Mouse (Mus musculus): ENCODE results near the gene Ddx6. TPM values are rescaled to one million over a fixed set of nuclear protein-coding genes. Genes with fewer than 3 reads are reported as not detected.
A peak's percentile ranks its signal among the peaks of the same experiment; 100 is the strongest.

The Ddx6 gene
- polyA plus RNA-seq, 1 experiment: 29.9 TPM

DNA sequence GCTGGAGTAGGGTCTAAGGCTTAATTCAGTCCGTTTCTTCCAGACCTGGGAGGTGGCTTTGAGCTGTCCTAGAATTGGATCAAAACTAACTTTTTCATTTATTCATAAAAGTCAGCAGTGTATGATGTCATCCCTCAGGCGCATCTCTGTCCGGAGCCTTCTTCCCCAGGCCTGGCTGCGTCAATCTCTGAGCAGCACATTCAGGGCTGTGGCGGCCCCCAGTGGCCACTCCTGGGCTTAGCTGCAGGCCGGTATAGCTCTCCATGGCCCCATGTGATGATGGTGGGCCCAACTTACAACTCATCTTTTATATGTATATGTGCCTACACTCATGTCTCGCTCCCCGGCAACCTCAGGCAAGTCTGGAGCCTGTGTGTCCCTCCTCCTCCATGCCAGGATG, 47.3 kb downstream of the Ddx6 start:
- H3K27me3 ChIP-seq (ENCODE audit: control insufficient read depth, insufficient read depth, insufficient read length): no peaks in the 10 kb centered on the region
- H3K79me3 ChIP-seq (ENCODE audit: low read depth): no peaks in the 10 kb centered on the region
- TF ChIP-seq FOSL1 (IDR thresholded peaks at IDR 0.05; ENCODE audit: insufficient read depth, low read length, poor library complexity, severe bottlenecking): no peak
- no peak for TF ChIP-seq MYOG (IDR thresholded peaks at IDR 0.05; ENCODE audit: control insufficient read depth, extremely low read depth, insufficient read length)
- TF ChIP-seq MYOD1 (IDR thresholded peaks at IDR 0.05; ENCODE audit: control insufficient read depth, insufficient read length, low read depth): no peak
- peak; percentile 91 for TF ChIP-seq CTCF (IDR thresholded peaks at IDR 0.05; ENCODE audit: control insufficient read depth, insufficient read depth, insufficient read length)
- H3K79me2 ChIP-seq (ENCODE audit: control insufficient read depth, insufficient read depth): no peaks in the 10 kb centered on the region
- H3K36me3 ChIP-seq (ENCODE audit: control insufficient read depth, insufficient read depth): no peaks in the 10 kb centered on the region
- H3K4me3 ChIP-seq (ENCODE audit: insufficient read depth, poor library complexity, severe bottlenecking): no peak overlapping the region
- no peak overlapping the region for H3ac ChIP-seq (ENCODE audit: control insufficient read depth, insufficient read length, low read depth)

DNA sequence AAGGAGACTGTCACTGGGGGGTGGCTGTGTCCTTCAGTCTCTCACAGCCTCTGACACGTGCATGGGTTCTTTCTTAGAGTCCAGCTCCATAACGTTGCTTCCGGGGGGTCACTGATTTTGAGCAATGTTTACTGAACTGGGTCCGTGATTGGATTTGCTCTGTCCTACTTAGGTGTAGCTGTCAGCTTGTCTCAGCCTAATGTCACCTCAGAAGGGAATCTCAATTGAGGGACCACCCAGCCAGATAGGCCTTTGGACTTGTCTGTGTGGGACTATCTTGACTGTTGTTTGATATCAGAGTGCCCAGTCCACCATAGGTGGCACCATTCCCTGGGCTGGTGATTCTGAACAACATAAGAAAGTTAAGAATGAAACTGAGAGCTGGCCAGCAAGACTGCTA, 49.2 kb downstream of the Ddx6 start:
- H3K36me3 ChIP-seq (ENCODE audit: control insufficient read depth, insufficient read depth): no peaks in the 10 kb centered on the region
- no peaks in the 10 kb centered on the region for H3K27me3 ChIP-seq (ENCODE audit: control insufficient read depth, insufficient read depth, insufficient read length)
- no peak overlapping the region for H3ac ChIP-seq (ENCODE audit: control insufficient read depth, insufficient read length, low read depth)
- no peaks in the 10 kb centered on the region for H3K79me3 ChIP-seq (ENCODE audit: low read depth)
- TF ChIP-seq MAX (IDR thresholded peaks at IDR 0.05): no peak
- TF ChIP-seq FOSL1 (IDR thresholded peaks at IDR 0.05; ENCODE audit: insufficient read depth, low read length, poor library complexity, severe bottlenecking): no peak
- TF ChIP-seq MYOG (IDR thresholded peaks at IDR 0.05; ENCODE audit: control insufficient read depth, extremely low read depth, insufficient read length): no peak
- no peak for TF ChIP-seq USF1 (IDR thresholded peaks at IDR 0.05; ENCODE audit: low read depth)
- no peak for TF ChIP-seq CEBPB (IDR thresholded peaks at IDR 0.05; ENCODE audit: low read depth)
- H3K79me2 ChIP-seq (ENCODE audit: control insufficient read depth, insufficient read depth): no peaks in the 10 kb centered on the region
- no peak overlapping the region for H3K4me3 ChIP-seq (ENCODE audit: insufficient read depth, poor library complexity, severe bottlenecking)

DNA sequence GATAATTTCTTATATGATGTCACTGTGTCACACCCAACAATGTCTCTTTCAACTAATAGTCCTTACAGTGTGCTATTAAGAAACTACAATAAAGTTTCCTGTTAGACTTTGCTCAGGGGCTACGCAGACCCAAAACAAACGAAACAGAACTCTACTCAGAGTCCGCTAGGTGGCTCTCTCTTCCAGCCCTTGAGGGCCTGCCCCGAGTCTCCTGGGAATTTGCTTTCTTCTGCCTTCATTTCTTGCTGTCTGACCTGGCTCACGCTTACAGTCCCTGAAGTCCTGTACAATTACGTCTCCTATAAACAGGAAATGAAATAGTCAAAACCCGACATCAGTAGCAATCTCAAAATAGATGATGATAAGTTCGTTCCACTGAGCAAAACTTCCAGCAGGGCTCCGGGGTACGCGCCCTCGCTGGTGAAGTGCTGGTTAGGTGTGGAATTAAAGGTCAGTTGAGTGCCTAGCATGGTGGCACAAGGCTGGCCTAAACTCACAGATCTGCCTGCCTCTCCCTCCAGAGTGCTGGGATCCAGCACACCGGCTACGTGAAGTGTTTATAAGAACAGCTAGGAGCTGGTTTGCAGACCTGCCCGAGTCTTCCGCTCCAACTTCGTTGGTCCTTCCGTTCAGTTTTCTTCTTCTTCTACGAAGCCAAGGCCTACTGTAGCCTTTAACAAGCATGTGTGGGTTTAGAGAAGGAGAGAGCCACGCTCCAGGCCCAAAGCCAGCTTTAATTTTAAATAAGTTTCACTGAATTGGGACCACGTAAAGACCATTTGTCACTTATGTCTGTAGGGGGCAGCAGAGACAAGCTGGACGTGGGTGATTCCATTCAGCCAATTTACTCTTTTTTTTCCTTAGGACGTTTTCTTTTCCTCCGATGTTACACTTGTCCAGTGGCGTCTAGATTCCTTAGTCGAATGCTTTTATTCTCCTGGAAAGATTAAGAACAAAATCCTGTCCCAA, 50.7 kb downstream of the Ddx6 start:
- TF ChIP-seq MYOG (IDR thresholded peaks at IDR 0.05; ENCODE audit: control insufficient read depth, extremely low read depth, insufficient read length) (no peak), CTCF (IDR thresholded peaks at IDR 0.05; ENCODE audit: control insufficient read depth, insufficient read depth, insufficient read length) (peak; percentile 54), FOSL1 (IDR thresholded peaks at IDR 0.05; ENCODE audit: insufficient read depth, low read length, poor library complexity, severe bottlenecking) (no peak), USF1 (IDR thresholded peaks at IDR 0.05; ENCODE audit: low read depth) (no peak)
- no peaks in the 10 kb centered on the region for H3K79me2 ChIP-seq (ENCODE audit: control insufficient read depth, insufficient read depth)

DNA sequence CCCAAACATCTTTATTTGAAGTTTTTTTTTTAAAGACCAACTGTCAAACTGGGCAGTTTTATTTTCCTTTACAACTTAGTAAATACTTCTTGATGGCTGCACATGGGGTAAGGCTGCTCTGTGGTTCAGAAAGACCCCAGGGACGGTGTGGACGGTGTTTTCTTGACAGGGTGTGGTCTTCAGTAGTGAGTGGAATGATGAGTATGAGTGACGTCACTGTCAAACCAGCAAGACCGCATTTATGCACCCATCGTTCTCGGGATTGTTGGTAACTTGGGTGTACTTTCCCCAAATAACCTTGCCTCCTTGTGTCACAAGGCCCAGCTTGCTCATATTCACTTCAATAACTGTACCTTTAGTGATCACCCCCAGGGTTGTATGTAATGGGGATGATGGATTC, 59.0 kb downstream of the Ddx6 start:
- TF ChIP-seq MYOG (IDR thresholded peaks at IDR 0.05; ENCODE audit: control insufficient read depth, extremely low read depth, insufficient read length) (no peak), CTCF (IDR thresholded peaks at IDR 0.05; ENCODE audit: control insufficient read depth, insufficient read depth, insufficient read length) (no peak), MAX (IDR thresholded peaks at IDR 0.05) (no peak), FOSL1 (IDR thresholded peaks at IDR 0.05; ENCODE audit: insufficient read depth, low read length, poor library complexity, severe bottlenecking) (no peak), MYOD1 (IDR thresholded peaks at IDR 0.05; ENCODE audit: control insufficient read depth, insufficient read length, low read depth) (no peak), CEBPB (IDR thresholded peaks at IDR 0.05; ENCODE audit: low read depth) (no peak), USF1 (IDR thresholded peaks at IDR 0.05; ENCODE audit: low read depth) (no peak)
- Histone ChIP-seq H3K79me3 (ENCODE audit: low read depth) (no peaks in the 10 kb centered on the region), H3K27me3 (ENCODE audit: control insufficient read depth, insufficient read depth, insufficient read length) (peaks cover 3% of the 10 kb centered on the region), H3K4me3 (ENCODE audit: insufficient read depth, poor library complexity, severe bottlenecking) (no peak overlapping the region), H3K79me2 (ENCODE audit: control insufficient read depth, insufficient read depth) (no peaks in the 10 kb centered on the region), H3K36me3 (ENCODE audit: control insufficient read depth, insufficient read depth) (no peaks in the 10 kb centered on the region), H3ac (ENCODE audit: control insufficient read depth, insufficient read length, low read depth) (no peak overlapping the region)

More for the DNA sequence above, 50.7 kb downstream of the Ddx6 start:
- H3K79me3 ChIP-seq (ENCODE audit: low read depth): no peaks in the 10 kb centered on the region
- H3ac ChIP-seq (ENCODE audit: control insufficient read depth, insufficient read length, low read depth): no peak overlapping the region
- H3K27me3 ChIP-seq (ENCODE audit: control insufficient read depth, insufficient read depth, insufficient read length): no peaks in the 10 kb centered on the region
- no peaks in the 10 kb centered on the region for H3K36me3 ChIP-seq (ENCODE audit: control insufficient read depth, insufficient read depth)
- H3K4me3 ChIP-seq (ENCODE audit: insufficient read depth, poor library complexity, severe bottlenecking): no peak overlapping the region

DNA sequence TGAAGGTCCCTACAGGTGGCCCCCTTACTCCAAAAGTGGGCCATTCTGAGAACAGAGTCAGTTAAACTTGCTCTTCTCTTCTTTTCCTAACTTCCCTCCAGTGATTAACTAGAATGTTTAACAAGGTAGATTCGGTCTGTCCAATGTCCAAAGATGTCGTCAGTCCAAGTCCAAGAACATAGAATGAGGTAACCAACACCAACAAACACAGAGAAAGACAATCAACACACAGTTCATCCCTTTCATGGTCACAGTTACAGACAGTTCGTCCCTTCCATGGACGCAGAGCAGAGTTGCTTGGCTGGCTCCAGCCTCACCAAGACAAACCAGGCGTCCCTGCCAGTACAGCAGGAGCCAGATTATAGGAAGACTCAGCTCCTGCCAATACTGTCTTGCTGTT, 66.7 kb downstream of the Ddx6 start:
- H3K36me3 ChIP-seq (ENCODE audit: control insufficient read depth, insufficient read depth): no peaks in the 10 kb centered on the region
- H3ac ChIP-seq (ENCODE audit: control insufficient read depth, insufficient read length, low read depth): no peak overlapping the region
- H3K79me3 ChIP-seq (ENCODE audit: low read depth): no peaks in the 10 kb centered on the region
- H3K4me3 ChIP-seq (ENCODE audit: insufficient read depth, poor library complexity, severe bottlenecking): no peak overlapping the region
- TF ChIP-seq FOSL1 (IDR thresholded peaks at IDR 0.05; ENCODE audit: insufficient read depth, low read length, poor library complexity, severe bottlenecking): no peak
- no peak for TF ChIP-seq MYOG (IDR thresholded peaks at IDR 0.05; ENCODE audit: control insufficient read depth, extremely low read depth, insufficient read length)
- TF ChIP-seq MAX (IDR thresholded peaks at IDR 0.05): no peak
- TF ChIP-seq CTCF (IDR thresholded peaks at IDR 0.05; ENCODE audit: control insufficient read depth, insufficient read depth, insufficient read length): no peak
- TF ChIP-seq CEBPB (IDR thresholded peaks at IDR 0.05; ENCODE audit: low read depth): no peak
- no peaks in the 10 kb centered on the region for H3K79me2 ChIP-seq (ENCODE audit: control insufficient read depth, insufficient read depth)
- peaks cover 26% of the 10 kb centered on the region for H3K27me3 ChIP-seq (ENCODE audit: control insufficient read depth, insufficient read depth, insufficient read length)

Data from C2C12 (cell line).